Mouse (Mus musculus): ENCODE measurements around the gene Pi16. TPM values are rescaled to one million over a fixed set of nuclear protein-coding genes. Genes with fewer than 3 reads are reported as not detected.
A peak's percentile ranks its signal among the peaks of the same experiment; 100 is the strongest.

Pi16 gene
- polyA plus RNA-seq, 1 experiment from 2014 or later: 1.3 TPM

GRCm38 (mm10) chr17:29305058-29305806 lies 12.2 kb upstream of the Pi16 start:
- WGBS: 17% methylated on average over 15 of the region's 15 CpGs
- H3K4me2 ChIP-seq (replicated peaks; ENCODE audit: low read depth): peak overlapping the region; percentile 23; the same call in 1 of the 2 replicates
- DNase-seq (ENCODE audit: low spot score) (peak; percentile 78), ATAC-seq (ENCODE audit: low FRiP score, low TSS enrichment) (peak; percentile 11; the same call in 1 of the 2 replicates)
- H3K4me3 ChIP-seq (ENCODE audit: low read depth, low read length): no peak overlapping the region
- peaks cover 6% of the 10 kb centered on the region; the same call in 1 of the 2 replicates for H3K36me3 ChIP-seq (ENCODE audit: control insufficient read depth, insufficient read depth, low read length)
- H3K9me3 ChIP-seq (ENCODE audit: control insufficient read depth, low read length): no peaks in the 10 kb centered on the region
- no peaks in the 10 kb centered on the region for H3K27me3 ChIP-seq (ENCODE audit: control insufficient read depth, insufficient read depth, low read length)
- peak overlapping the region; percentile 61; the same call in 1 of the 2 replicates for H3K27ac ChIP-seq (replicated peaks)
- peaks cover 10% of the 10 kb centered on the region for H3K4me1 ChIP-seq (replicated peaks; ENCODE audit: control insufficient read depth, insufficient read depth)
- no peak overlapping the region for H3K9ac ChIP-seq (ENCODE audit: low read length)
- TF ChIP-seq CTCF (IDR thresholded peaks at IDR 0.05; ENCODE audit: low read depth): no peak
- no peak for TF ChIP-seq EP300 (optimal IDR thresholded peaks at IDR 0.05)

DNA sequence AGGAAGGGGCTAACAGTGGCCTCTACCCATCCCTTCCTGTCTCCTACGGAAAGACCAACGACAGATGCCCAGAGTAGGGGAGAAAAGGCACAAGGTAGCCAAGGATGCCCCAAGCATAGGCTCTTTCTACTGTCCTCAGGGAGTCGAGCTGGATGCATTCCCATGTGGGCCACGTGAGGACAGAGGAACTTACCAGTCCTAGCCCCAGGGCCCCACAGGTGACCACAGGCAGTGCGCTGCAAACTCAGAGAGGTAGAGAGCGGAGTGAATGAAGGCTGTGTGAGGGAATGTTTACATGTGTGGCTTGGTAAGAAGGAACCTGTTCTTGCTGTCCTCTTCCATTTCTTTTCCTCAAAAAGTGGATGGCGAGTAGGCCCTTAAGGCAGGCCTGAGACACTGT lies 11.6 kb upstream of the Pi16 start:
- Histone ChIP-seq H3K4me1 (replicated peaks; ENCODE audit: control insufficient read depth, insufficient read depth) (peaks cover 10% of the 10 kb centered on the region), H3K27me3 (ENCODE audit: control insufficient read depth, insufficient read depth, low read length) (no peaks in the 10 kb centered on the region), H3K27ac (replicated peaks) (no peak overlapping the region), H3K36me3 (ENCODE audit: control insufficient read depth, insufficient read depth, low read length) (peaks cover 3% of the 10 kb centered on the region; the same call in 1 of the 2 replicates), H3K4me3 (ENCODE audit: low read depth, low read length) (no peak overlapping the region), H3K9me3 (ENCODE audit: control insufficient read depth, low read length) (no peaks in the 10 kb centered on the region), H3K9ac (ENCODE audit: low read length) (no peak overlapping the region), H3K4me2 (replicated peaks; ENCODE audit: low read depth) (no peak overlapping the region)
- 62% methylated on average over 7 of the region's 7 CpGs for WGBS
- TF ChIP-seq CTCF (IDR thresholded peaks at IDR 0.05; ENCODE audit: low read depth): no peak
- no peak for TF ChIP-seq EP300 (optimal IDR thresholded peaks at IDR 0.05)
- ATAC-seq (ENCODE audit: low FRiP score, low TSS enrichment): peak; percentile 16; the same call in 1 of the 2 replicates
- DNase-seq (ENCODE audit: low spot score): no peak

DNA sequence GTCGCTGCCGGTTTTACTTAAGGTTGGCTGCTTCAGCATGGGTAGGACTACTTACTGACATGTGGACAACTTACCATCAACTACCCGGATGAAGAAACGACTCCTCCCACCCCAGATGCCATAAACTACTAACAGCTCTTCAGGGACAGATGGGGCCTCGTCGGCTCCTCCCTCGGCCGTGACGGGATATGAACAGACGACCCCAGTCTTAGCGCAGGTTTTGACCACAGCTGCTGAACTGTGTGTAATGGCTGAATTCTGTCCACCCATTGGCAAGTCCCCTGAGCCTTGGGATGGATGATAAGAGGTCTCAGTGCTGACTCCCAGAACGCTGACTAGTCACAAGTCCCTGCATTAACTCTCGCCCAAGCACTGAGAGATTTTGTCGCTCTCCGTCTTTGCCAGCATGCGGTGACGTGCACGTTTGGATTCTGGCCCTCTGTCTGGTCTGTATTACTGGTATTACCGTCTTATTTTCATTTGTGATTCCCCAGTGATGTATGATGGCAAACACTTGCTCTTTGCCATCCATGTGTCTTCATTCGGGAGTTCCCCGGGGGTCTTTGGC lies 7.3 kb upstream of the Pi16 start:
- Histone ChIP-seq H3K27ac (replicated peaks) (no peak overlapping the region), H3K4me1 (replicated peaks; ENCODE audit: control insufficient read depth, insufficient read depth) (peaks cover 5% of the 10 kb centered on the region), H3K4me2 (replicated peaks; ENCODE audit: low read depth) (no peak overlapping the region), H3K9me3 (ENCODE audit: control insufficient read depth, low read length) (no peaks in the 10 kb centered on the region), H3K4me3 (ENCODE audit: low read depth, low read length) (no peak overlapping the region), H3K27me3 (ENCODE audit: control insufficient read depth, insufficient read depth, low read length) (no peaks in the 10 kb centered on the region), H3K9ac (ENCODE audit: low read length) (no peak overlapping the region), H3K36me3 (ENCODE audit: control insufficient read depth, insufficient read depth, low read length) (no peaks in the 10 kb centered on the region)
- DNase-seq (ENCODE audit: low spot score) (no peak), ATAC-seq (ENCODE audit: low FRiP score, low TSS enrichment) (no peak)
- WGBS: 72% methylated on average over 21 of the region's 21 CpGs
- TF ChIP-seq CTCF (IDR thresholded peaks at IDR 0.05; ENCODE audit: low read depth): no peak
- no peak for TF ChIP-seq EP300 (optimal IDR thresholded peaks at IDR 0.05)

GRCm38 (mm10) chr17:29311602-29312001 lies 5.9 kb upstream of the Pi16 start:
- Histone ChIP-seq H3K36me3 (ENCODE audit: control insufficient read depth, insufficient read depth, low read length) (no peaks in the 10 kb centered on the region), H3K9ac (ENCODE audit: low read length) (no peak overlapping the region), H3K4me2 (replicated peaks; ENCODE audit: low read depth) (no peak overlapping the region), H3K27ac (replicated peaks) (no peak overlapping the region), H3K4me3 (ENCODE audit: low read depth, low read length) (no peak overlapping the region), H3K4me1 (replicated peaks; ENCODE audit: control insufficient read depth, insufficient read depth) (no peaks in the 10 kb centered on the region), H3K27me3 (ENCODE audit: control insufficient read depth, insufficient read depth, low read length) (no peaks in the 10 kb centered on the region), H3K9me3 (ENCODE audit: control insufficient read depth, low read length) (no peaks in the 10 kb centered on the region)
- no peak for DNase-seq (ENCODE audit: low spot score)
- ATAC-seq (ENCODE audit: low FRiP score, low TSS enrichment): no peak
- TF ChIP-seq EP300 (optimal IDR thresholded peaks at IDR 0.05) (no peak), CTCF (IDR thresholded peaks at IDR 0.05; ENCODE audit: low read depth) (no peak)
- 88% methylated on average over 8 of the region's 8 CpGs for WGBS

DNA sequence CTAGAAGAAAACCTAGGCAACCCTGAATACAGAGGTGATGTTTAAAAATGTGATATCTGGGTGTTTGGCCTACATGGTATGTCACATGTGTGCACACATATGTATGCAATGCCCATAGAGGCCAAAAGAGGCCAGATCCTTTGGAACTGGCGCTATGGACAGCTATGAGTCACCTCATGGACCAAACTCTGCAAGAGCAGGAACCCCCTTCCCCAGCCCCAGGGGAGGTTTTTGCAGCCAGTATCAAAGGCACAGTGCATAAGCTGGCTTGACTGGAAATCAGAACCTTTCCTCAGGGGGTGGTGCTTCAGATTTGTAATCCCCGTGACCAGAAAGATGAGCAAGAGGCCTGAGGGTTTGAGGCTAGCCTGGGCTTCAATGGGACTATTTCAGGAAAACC lies 5.4 kb upstream of the Pi16 start:
- H3K9me3 ChIP-seq (ENCODE audit: control insufficient read depth, low read length): no peaks in the 10 kb centered on the region
- H3K4me2 ChIP-seq (replicated peaks; ENCODE audit: low read depth): no peak overlapping the region
- no peak overlapping the region for H3K9ac ChIP-seq (ENCODE audit: low read length)
- no peak for ATAC-seq (ENCODE audit: low FRiP score, low TSS enrichment)
- WGBS: 93% methylated on average over 2 of the region's 2 CpGs
- H3K27ac ChIP-seq (replicated peaks): no peak overlapping the region
- no peaks in the 10 kb centered on the region for H3K36me3 ChIP-seq (ENCODE audit: control insufficient read depth, insufficient read depth, low read length)
- no peak overlapping the region for H3K4me3 ChIP-seq (ENCODE audit: low read depth, low read length)
- no peak for TF ChIP-seq CTCF (IDR thresholded peaks at IDR 0.05; ENCODE audit: low read depth)
- no peak for TF ChIP-seq EP300 (optimal IDR thresholded peaks at IDR 0.05)
- no peak for DNase-seq (ENCODE audit: low spot score)
- H3K27me3 ChIP-seq (ENCODE audit: control insufficient read depth, insufficient read depth, low read length): no peaks in the 10 kb centered on the region
- no peaks in the 10 kb centered on the region for H3K4me1 ChIP-seq (replicated peaks; ENCODE audit: control insufficient read depth, insufficient read depth)

DNA sequence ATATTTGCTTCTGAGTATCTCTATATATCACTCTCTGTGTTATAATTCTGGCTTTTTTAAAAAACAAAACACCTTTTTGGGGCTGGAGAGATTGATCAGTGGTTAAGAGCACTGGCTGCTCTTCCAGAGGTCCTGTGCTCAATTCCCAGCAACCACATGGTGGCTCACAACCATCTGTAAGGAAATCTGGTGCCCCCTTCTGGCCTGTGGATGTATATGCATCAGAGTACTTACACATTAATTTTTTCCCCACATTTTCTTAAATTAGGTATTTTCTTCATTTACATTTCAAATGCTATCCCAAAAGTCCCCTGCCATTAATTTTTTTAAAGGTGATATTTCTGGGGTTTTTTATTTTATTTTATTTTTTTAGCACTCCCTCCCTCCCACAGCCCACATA lies 4.2 kb upstream of the Pi16 start:
- Histone ChIP-seq H3K4me3 (ENCODE audit: low read depth, low read length) (no peak overlapping the region), H3K27me3 (ENCODE audit: control insufficient read depth, insufficient read depth, low read length) (no peaks in the 10 kb centered on the region), H3K9me3 (ENCODE audit: control insufficient read depth, low read length) (no peaks in the 10 kb centered on the region), H3K4me1 (replicated peaks; ENCODE audit: control insufficient read depth, insufficient read depth) (no peaks in the 10 kb centered on the region), H3K27ac (replicated peaks) (no peak overlapping the region), H3K9ac (ENCODE audit: low read length) (no peak overlapping the region), H3K36me3 (ENCODE audit: control insufficient read depth, insufficient read depth, low read length) (no peaks in the 10 kb centered on the region), H3K4me2 (replicated peaks; ENCODE audit: low read depth) (no peak overlapping the region)
- DNase-seq (ENCODE audit: low spot score) (no peak), ATAC-seq (ENCODE audit: low FRiP score, low TSS enrichment) (no peak)
- TF ChIP-seq EP300 (optimal IDR thresholded peaks at IDR 0.05): no peak
- TF ChIP-seq CTCF (IDR thresholded peaks at IDR 0.05; ENCODE audit: low read depth): peak; percentile 49
